Mouse (Mus musculus) heart, postnatal 0 days (tissue): ENCODE data around the gene Camta1.

Source experiments
- CTCF ChIP-seq: IDR thresholded peaks from 2 replicates; pipeline ENCODE4 v1.5.1; 2016; ENCODE audit warnings: antibody characterized with exemption, control low read depth, low read depth
- EP300 ChIP-seq: IDR thresholded peaks from 2 replicates; pipeline ENCODE4 v1.6.1; 2016; ENCODE audit warnings: antibody characterized with exemption, low read depth

- TF ChIP-seq CTCF (no peak), EP300 (no peak)
Measured at GRCm38 (mm10) chr4:151454611-151455010, 407.1 kb downstream of the Camta1 start.
